Mouse (Mus musculus) gastrocnemius, postnatal 4 days (tissue): ENCODE results near the gene Parva. TPM values are rescaled to one million over a fixed set of nuclear protein-coding genes. Genes with fewer than 3 reads are reported as not detected.

Experiments
- DNase-seq, 2 experiments: peaks; one replicate each; pipeline ENCODE4 v3.0.0; 2021 to 2022; ENCODE audit warnings: low spot score in 2 of 2, mixed read lengths in 2 of 2
- total RNA-seq, 2 experiments: library from RNA; stranded (reverse); gene quantifications; 2 replicates each; pipeline ENCODE4 v1.2.3; 2021

Gene Parva
- total RNA-seq, 2 experiments from 2014 or later, result 73.8 to 77.9 TPM

DNA sequence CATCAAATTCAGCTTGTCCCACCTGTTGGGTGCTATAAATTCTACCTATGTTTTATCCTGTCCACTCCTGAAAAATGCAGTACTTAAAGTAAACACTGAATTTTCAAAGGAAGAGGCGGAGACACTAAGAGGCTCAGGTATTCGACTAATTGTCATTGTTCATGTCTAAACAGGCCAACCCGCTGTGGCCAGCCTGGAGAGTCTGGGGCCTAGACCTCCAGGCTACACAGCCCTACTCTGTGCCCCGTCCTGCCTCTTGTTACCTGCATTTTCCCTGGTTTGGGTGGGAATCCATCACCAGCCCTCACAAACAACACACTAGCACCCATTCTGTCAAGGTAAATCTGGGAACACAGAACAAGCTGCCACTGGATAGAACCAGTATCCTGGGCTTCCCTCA is 9.7 kb upstream of the Parva start:
- no peak for DNase-seq

DNA sequence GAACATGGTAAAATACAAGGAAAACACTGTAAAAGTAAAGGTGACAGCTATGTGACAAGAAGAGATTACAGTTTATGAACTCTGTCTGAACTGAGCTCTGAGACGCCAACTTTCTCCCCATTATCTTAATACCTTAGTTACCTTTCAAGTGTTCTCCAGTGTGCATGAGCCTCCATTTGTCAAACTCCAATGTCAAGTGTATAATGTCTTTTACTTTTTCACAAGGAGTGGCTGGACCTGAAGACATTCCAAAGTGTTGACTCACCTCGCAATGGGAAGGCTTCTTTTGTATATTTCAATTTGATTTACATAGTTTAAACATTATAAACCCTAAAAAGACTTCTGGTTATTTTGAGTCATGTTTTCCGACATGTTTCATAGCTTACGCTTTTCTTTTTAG is 3.9 kb upstream of the Parva start:
- DNase-seq, result no peak

DNA sequence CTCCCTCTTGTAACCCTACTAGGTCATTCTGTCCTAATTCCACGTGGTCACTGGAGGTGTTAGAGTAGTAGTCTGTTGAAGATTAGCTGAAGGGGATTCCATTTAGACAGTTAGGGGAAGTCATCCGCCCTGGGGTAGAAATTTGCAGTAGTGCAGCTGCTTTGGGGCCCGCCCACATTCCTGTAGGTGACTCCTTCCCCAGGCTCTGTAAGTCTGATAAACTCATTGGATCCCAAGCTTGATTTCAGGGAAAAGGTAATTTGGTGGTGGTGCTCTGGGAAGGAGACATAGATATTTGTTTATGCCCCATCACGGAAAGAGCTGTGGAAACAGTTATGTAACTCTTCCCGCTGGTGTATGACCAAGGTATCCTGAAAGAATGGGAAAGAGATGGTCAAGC is 494 bp upstream of the Parva start:
- DNase-seq, result no peak

DNA sequence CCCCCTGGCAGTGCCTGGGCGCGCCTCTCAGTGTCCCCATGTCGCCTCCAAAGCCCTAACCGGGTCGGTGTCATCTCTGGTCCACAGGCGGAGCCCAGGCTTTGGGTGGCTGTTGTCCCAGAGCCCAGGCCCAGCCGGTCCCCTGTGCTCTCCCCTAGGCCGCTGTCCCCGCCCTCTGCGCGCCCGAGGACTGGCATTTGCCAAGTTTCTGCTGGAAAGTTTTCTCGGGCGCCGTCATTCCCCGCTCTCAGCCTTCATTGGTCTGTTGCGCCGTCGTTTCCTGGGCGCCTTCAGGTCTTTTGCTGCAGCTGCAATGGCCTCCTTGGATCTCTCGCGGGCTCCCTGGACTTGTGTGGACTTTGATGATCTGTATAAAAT is 842 bp downstream of the Parva start:
- peak; percentile 79 to 91 for DNase-seq

DNA sequence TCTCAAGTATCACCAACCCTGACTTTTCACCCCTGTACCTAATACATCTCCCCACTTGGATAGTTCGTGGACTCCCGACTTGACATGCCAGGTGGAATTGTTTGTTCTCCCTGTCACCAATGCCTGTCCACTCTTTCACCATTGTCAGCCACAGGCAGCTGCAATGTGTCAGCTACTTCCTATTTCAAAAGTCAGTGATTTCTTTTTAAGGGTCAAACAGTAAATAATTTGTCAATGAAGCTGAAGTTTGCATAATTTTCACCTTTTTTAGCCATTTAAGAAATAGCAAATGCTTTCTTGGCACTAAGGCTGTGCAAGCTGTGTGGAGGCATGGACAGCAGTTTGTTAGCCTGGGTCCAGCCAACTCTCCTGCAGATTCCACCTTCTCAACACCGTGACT is 12.5 kb downstream of the Parva start:
- DNase-seq, result no peak

DNA sequence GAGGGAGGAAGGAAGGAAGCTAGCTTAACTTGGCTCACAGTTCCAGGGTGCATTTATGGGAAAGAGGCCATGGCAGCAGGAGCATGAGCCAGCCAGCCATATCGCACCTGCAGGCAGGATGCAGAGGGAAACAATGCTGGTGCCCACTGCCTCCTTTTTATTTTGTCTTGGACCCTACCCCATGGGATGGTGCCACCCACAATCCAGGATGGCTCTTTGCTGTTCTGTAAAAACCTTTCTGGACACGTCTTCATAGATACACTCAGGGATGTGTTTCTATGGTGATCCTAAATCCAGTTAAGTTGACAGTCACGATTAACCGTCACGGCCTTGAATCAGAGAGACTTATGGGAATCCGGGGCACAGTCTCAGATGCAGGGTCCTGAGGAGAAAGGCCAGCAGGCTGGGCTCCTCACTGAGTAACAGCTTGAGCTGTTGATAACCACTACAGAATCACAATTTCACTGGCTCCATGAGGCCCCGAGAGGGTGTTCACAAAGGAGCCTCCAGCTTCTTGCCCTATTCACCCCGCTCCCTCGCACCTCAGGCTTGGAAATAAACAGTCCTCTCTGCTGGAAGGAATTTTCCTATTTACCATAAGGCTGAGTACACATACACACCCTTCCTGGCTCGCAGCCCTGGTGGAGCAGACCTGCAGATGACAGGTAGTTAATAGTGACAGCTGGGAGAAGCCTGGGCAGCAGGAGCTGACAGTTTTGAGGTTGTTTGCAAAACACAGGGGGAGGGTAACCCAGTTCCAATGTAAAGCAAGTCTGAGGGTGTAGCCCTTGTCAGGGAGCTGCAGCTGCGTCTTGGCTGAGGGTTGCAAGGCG is 17.1 kb downstream of the Parva start:
- DNase-seq, result no peak

DNA sequence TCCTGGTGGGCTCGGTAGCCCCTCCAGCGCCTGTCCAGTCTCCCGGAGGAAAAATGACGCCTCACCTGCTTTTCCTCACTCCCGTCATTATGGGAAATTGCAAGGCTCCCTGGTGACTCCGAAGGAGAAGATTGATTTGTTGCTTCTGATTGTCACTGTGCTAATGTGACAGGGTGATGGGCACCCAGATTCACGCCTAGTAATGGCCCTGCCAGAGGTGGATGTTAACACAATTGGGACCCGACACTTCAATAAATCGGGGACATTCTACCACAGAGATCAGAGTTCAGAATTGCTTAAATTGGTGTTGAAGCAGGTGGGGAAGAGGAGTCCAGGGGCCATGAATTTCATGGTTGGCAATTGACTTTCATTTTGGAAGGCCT is 17.7 kb downstream of the Parva start:
- DNase-seq, result no peak

DNA sequence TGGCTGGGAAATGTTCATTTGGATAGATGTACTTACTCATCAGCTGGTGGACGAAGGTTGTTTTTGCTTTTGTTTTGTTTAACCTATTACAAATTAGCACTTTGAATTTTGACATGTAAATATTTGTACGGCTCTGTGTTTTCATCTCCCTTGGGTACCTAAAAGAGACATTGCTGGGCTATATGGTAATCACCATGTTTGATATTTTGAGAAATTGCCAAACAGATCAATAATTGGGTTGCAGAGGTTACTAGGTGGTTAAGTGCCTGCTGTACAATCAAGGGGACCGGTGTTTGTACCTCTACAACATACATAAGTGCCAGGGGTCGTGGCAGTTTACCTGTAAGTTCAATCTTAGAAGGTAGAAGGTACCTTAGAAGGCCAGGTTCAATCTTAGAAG is 19.2 kb downstream of the Parva start:
- no peak for DNase-seq

DNA sequence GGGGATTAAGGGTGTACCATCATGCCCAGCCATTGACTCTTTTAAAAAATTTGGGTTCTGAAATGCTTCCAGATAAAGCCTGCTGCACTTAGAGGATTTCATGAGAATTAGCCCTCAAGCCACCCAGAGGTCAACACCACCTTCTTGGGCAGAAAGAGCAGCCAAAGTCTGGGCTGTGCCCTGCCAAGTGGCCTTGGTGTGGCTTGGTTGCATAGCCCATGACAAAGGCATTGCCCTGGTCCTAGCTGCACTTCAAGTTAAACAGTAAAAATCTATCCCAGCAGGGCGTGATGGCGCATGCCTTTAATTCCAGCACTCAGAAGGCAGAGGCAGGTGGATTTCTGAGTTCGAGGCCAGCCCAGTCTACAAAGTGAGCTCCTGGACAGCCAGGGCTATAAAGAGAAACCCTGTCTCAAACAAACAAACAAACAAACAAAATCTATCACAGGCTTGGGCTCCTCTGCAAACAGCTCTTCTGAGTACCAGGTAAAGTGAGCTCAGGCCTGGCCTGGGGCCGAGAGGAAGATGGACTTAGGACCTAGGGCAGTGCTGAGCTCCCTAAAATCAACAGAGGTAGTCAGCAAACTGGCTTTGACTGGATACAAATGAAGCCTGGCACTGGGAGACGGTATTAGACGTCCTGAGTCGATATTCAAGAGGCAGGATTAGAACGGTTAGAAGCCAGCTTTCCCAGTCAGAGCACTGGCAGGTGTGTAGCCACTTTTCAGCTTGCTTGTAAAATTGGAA is 22.8 kb downstream of the Parva start:
- DNase-seq, result no peak

DNA sequence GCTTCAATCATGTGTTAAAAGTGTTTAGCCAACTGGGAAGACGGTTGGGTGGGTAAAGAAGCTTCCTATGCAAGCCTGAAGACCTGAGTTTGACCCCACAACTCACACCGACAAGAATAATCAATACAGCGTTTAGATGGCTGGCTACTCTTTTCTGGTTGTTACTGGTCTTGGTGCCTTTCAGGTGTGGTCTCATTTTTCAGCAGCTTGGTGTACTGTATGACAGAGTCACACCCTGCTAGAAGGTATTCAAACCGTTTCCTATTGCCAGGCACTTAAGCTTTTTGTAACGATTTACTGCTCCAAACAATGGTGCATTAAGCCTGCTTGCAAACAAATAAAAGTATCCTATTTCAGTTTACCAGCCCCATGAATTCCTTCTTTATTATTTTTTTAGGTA is 25.2 kb downstream of the Parva start:
- DNase-seq, result no peak

DNA sequence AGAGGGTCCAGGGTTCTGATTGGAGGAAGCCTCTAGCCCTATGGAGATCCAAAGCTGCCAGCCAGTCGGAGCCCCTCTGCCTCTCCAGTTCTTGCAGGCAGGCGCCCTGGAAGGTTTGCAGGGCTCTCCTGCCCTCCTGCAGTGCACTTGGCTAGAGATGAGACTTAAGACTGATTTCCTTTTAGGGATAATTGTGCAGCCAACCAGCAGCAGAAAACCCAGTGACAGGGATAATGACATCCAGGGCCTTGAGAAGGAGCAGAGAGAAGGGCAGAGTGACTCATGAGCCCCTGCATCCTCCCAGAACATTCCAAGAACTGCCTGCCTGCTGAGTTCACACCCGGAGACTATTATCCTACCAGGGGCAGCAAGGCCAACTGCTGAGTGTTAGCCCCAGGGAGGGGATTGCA is 26.5 kb downstream of the Parva start:
- DNase-seq, result no peak

DNA sequence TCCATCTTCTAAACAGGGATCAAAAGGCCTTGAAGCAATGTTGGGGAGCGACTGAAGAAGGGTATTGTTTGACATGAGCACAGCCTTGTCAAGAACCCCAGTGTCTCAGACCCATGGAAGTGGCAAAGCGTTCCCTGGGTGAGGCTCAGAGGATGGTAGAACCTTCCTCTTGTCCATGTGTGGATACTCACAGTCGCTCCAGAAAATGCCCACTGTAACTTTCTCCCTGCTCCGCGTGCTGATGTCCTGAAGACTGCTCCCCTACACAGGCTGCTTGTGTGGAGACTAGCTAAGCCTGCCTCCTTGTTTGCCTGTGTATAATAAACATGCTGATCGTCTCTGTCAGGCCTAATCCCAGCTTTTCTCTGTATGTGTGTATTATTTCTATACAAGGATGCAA is 27.1 kb downstream of the Parva start:
- no peak for DNase-seq

DNA sequence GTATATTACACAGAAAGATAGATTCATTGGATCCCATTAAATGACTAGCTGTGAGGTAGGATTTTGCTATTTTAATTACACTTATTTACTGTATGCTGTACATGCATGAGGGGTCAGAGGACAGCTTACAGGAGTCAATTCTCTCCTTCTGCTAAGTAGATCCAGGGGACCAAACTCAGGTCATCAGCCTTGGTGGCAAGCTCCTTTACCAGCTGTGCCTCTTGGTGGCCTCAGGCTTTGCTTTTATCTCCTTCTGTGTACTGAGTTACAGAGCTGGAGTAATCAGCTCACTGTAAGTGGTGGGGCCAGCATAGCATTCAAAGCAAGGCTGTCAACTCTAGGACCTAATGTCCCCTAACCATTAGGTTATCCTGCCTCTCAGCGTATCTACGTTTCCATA is 27.6 kb downstream of the Parva start:
- DNase-seq, result no peak

DNA sequence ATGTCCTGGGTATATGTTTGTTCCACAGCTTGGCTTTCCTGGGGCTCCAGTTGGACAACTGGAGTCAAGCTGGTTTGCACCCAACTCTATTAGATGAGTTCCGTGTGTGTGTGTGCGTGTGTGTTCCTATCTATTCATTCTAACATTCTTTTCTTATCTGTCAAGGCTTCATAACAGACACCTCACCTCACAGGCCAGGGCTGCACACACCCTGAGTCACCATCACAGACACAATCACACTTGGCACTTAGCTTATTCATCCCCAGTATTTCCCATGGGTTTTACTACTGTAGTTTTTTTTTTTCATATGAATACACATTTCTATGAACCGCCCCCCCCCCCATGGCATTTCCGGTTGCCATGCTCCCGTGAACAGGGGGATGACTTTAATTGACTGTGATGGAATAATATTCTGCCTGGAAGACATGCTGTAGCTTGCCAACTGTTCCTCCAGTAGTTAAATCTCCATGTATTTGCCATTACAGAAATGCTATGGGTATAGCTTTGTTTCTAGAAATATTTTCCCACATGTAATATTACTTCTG is 28.3 kb downstream of the Parva start:
- no peak for DNase-seq

DNA sequence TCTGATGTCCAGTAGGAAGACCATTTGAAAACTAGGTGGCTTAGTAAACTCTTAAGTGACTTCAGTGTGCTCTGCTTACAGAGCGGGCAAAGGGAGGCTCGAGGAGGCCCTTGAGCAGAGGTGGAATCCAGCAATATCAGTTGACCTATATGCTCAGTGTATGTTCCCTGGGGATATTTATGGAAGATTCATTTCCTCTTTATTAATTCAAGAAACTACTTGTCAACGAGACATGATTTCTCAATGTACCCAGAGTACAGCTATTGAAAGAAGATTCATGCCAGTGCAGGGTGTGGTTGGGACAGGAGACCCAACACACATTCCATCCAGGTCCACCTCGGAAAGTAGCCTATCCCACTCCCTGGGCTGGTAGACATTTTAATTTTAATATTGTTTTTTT is 30.1 kb downstream of the Parva start:
- DNase-seq, result no peak

DNA sequence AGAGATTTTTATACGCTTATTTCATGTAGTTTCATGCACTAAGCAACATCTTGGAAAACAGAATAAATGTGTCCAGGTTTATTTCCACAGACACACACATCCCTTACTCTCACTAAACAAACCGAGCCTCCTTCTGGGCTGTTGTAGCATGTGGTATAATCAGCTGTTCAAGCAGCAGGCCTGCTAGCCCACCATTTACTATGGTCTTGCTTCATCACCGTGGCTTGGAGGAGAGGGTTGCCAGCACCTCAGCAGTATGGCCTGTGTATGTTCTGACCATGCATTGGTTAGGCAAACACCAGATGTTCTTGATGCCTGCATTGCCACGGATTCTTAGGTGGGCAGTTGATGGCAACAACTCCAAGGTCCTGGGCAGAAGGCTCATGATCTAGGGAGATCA is 30.6 kb downstream of the Parva start:
- DNase-seq, result no peak

DNA sequence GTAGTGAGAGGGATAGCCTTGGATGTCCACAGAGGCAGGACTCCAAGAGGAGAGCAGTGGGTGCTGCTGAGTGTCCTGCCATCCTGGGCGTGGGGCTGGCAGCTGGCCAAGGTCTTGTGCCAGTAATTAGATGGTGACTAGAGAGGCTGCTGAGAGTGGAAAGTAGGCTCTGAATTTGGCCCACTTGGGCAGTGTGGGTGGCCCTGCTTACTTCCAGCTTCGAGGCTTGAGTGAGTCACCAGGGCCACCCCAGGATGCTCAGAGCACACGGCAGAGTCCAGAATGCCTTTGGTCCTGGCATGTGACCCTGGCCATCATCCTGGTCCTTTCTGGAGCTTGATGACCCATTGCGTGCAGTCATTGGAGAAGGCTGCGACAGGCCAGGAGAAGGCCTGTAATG is 31.1 kb downstream of the Parva start:
- DNase-seq, result peak in 1 of 2 experiments; percentile 58

DNA sequence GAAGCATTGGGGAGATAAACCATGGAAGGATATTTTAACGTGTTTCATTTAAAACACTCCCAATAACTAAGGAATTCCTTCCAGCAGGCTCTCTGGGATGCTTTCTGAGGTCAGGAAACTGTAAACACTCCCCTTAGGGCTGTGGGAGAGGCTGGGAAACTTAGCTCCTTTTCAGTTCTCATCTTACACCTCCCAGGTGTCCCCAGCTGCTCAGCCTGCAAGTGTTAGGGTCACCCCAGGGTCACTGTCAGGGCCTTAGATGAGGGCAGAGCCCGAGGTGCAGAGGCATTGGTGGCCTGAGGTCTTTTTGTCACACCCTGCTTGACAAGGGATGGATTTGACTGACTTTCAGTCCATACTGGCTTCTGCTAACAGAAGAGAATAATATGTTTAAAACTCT is 35.8 kb downstream of the Parva start:
- no peak for DNase-seq

DNA sequence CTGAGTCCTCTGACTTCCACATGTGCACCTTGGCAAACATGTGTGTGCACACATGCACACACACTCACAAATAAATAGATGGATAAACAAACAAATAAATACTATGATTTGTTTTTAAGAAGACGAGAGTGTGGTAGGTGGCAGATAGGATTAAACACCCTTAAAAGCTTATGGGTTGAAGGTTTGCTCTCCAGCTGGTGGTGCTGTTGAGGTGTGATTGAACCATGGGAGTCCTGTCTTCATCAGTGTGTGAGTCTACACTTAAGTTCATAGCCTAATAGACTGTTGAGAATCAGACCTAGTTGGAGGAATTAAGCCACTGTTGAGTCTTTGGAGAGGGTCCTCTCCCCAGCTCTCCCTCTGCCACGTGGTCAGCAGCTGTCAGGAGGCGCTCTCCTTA is 38.6 kb downstream of the Parva start:
- no peak for DNase-seq

DNA sequence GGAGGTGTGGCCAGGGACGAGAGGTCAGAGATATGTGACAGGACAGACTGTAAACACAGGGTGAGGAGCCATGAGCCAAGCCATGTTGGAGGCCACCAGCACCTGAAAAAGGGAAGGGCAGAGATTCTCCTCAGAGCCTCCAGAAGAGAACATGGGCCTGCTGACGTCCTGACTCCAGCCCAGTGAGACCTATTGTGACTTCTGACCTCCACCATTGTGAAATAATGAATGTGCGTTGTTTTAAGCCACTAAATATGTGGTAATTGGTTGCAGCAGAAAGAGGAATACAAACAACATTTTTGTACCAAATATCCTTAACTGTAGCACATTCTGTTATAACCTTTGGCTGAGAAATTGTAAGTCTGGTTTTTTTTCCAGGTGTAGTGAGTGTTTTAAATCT is 39.5 kb downstream of the Parva start:
- no peak for DNase-seq

DNA sequence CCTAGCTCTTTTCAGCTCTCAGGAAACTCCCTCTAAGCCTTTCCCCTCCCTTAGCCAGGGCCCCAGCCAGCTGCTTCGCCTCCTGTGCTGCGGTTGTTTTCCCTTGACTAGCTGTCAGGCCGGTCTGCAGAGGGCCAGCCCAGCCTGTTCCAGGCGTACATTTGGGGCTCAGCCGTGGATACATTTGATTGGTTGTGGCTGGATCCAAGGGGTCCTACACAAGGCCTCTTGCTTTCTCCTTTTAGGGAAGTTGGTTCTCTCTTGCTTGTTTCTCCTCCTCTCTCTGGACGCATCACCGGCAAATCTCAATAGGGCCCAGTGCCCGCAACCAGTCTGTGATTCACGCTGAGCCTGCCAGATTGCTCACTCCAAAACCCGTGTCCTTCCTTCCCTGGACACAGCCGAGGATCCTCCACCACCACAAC is 40.4 kb downstream of the Parva start:
- DNase-seq, result peak; percentile 44 to 72

DNA sequence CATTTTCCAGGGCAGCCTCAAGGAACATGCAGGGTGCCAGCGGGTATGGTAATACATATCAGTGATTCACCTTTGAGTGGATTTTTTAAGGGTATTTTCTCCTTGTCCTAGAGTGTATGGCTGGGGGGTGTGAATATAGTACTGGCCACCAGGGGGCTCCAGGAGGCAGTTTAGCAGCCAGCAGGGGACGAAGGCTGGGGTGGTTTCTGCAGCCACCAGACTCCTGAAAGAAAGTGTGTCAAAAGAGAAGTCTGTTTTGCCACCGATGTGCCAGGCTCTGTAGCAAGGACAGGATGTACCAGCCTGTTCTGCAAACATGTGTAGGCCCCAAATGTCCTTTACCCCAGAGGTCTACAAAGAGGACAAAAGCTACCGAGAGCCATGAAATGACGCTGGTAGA is 42.5 kb downstream of the Parva start:
- DNase-seq, result peak; percentile 72 to 82

DNA sequence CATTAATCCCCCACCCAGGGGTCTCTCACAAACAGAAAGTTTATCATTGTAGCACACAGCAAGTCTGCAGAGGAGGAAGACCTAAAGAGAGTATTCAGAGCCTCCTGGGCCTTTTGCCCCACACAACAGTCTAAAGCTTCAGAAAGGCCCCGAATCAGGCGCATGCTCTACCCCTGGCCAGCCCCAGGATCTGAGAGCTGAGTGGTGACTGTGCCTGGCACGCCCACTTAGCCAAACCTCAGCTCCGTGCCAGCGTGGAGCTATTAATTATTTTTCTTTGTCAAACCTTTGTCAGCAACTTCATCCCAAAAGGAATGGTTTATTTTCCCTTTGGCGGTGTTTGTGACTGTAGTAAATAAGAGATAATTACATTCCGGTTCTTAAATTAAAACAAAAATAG is 44.0 kb downstream of the Parva start:
- no peak for DNase-seq
